In genomic region chr7:46589181-46589580, GRCm38 (mm10) we compare ENCODE assay signal across 28 mouse cellular contexts. TPM values are rescaled to one million over a fixed set of nuclear protein-coding genes. Genes with fewer than 3 reads are reported as not detected.
A peak's percentile ranks its signal among the peaks of the same experiment; 100 is the strongest.
DNase-seq lines count a peak whose midpoint lies in the region; ATAC-seq and TF ChIP-seq lines count a peak whose summit lies in the region.
"Had no signal": no experiment of that assay in that cellular context is flagged by ENCODE, and none has a peak within 500 bp of the region (broad histone marks: within the 10 kb centered on the region; RNA-seq: fewer than 3 reads in every experiment).

No protein-coding gene starts in this region.

- 87% methylated on average over 12 of the region's 12 CpGs for WGBS in midbrain, embryonic 11.5 days
- 88% methylated on average over 12 of the region's 12 CpGs for WGBS in midbrain, embryonic 13.5 days
- 70% methylated on average over 12 of the region's 12 CpGs for WGBS in spleen, adult 2 months
- 78% methylated on average over 12 of the region's 12 CpGs for WGBS in bone marrow, adult 2 months
- 86% methylated on average over 12 of the region's 12 CpGs for WGBS in embryonic facial prominence, embryonic 10.5 days

- no peak overlapping the region for H3K27ac ChIP-seq in midbrain, embryonic 11.5 days (ENCODE audit: low read depth, low read length)
- no peak overlapping the region for H3K27ac ChIP-seq in midbrain, embryonic 13.5 days
- H3K27ac ChIP-seq in spleen, adult 2 months (ENCODE audit: insufficient read depth, low read length): peak overlapping the region; percentile 54
- H3K27ac ChIP-seq in bone marrow, adult 2 months (ENCODE audit: control insufficient read depth, insufficient read depth, low read depth, low read length, poor library complexity): 0 out of 2 replicates have a peak overlapping the region, but pooled peaks have one; percentile 24
- H3K27ac ChIP-seq in embryonic facial prominence, embryonic 10.5 days (replicated peaks): no peak overlapping the region
- H3K27ac ChIP-seq: embryonic facial prominence, embryonic 13.5 days; embryonic facial prominence, embryonic 15.5 days; forebrain, embryonic 10.5 days; forebrain, embryonic 12.5 days had no signal

- peak; percentile 51 for DNase-seq in midbrain, embryonic 11.5 days (ENCODE audit: low spot score, missing footprints)
- peak in 1 of 2 experiments; percentile 12 for DNase-seq in spleen, adult 2 months (ENCODE audit: low read depth in 1 of 2, low spot score in 2 of 2)
- no peak for DNase-seq in spleen, adult 18-20 months
- peak; percentile 64 for DNase-seq in splenic B cell, adult 2 months (ENCODE audit: low read depth, low spot score)
- DNase-seq in c-Kit-positive CD71-positive TER-119-positive erythroid progenitor cells, embryonic 14.5 days (ENCODE audit: low spot score): no peak
- DNase-seq in embryonic facial prominence, embryonic 10.5 days (ENCODE audit: low spot score): no peak
- DNase-seq: adrenal gland, adult 8-10 months; adrenal gland, postnatal 14 days; adrenal gland, postnatal 36 days; cerebellum, adult 11-12 months; cerebellum, adult 2 months; cerebellum, adult 9-10 months; cerebellum, postnatal 10 days; cerebellum, postnatal 25 days had no signal

- no peak for TF ChIP-seq POLR2A in spleen, adult 2 months (IDR thresholded peaks at IDR 0.05; ENCODE audit: low read depth, low read length)
- TF ChIP-seq POLR2A in bone marrow, adult 2 months (IDR thresholded peaks at IDR 0.05; ENCODE audit: borderline replicate concordance, control insufficient read depth, low read depth, low read length): no peak

- H3K9ac ChIP-seq in midbrain, embryonic 11.5 days (ENCODE audit: low read length): no peak overlapping the region
- H3K9ac ChIP-seq in midbrain, embryonic 13.5 days (replicated peaks): no peak overlapping the region
- H3K9ac ChIP-seq: embryonic facial prominence, embryonic 13.5 days; embryonic facial prominence, embryonic 15.5 days; forebrain, embryonic 12.5 days had no signal

- H3K27me3 ChIP-seq in midbrain, embryonic 11.5 days (ENCODE audit: control insufficient read depth, insufficient read depth, low read length): no peaks in the 10 kb centered on the region
- H3K27me3 ChIP-seq in midbrain, embryonic 13.5 days: no peaks in the 10 kb centered on the region
- no peaks in the 10 kb centered on the region for H3K27me3 ChIP-seq in spleen, adult 2 months (ENCODE audit: control insufficient read depth, insufficient read depth, low read length)
- H3K27me3 ChIP-seq in splenic B cell, adult 2 months (ENCODE audit: control insufficient read depth, insufficient read depth, low read length, poor library complexity, severe bottlenecking): no peaks in the 10 kb centered on the region
- H3K27me3 ChIP-seq in embryonic facial prominence, embryonic 10.5 days (replicated peaks; ENCODE audit: low read depth, poor library complexity, severe bottlenecking): no peaks in the 10 kb centered on the region
- H3K27me3 ChIP-seq: CH12.LX; embryonic facial prominence, embryonic 13.5 days; embryonic facial prominence, embryonic 15.5 days; forebrain, embryonic 12.5 days; Patski had no signal

- no peak overlapping the region for H3K4me3 ChIP-seq in midbrain, embryonic 11.5 days (ENCODE audit: low read depth, low read length)
- H3K4me3 ChIP-seq in midbrain, embryonic 13.5 days (replicated peaks): no peak overlapping the region
- H3K4me3 ChIP-seq in spleen, adult 2 months (ENCODE audit: extremely low read depth, insufficient read depth, insufficient read length): no peak overlapping the region
- H3K4me3 ChIP-seq in bone marrow, adult 2 months (replicated peaks; ENCODE audit: control insufficient read depth, low read depth, low read length): no peak overlapping the region
- no peak overlapping the region for H3K4me3 ChIP-seq in embryonic facial prominence, embryonic 10.5 days
- H3K4me3 ChIP-seq: embryonic facial prominence, embryonic 13.5 days; embryonic facial prominence, embryonic 15.5 days; erythroblast, embryonic 14.5 days; forebrain, embryonic 10.5 days; forebrain, embryonic 12.5 days had no signal

- TF ChIP-seq CTCF in spleen, adult 2 months (IDR thresholded peaks at IDR 0.05; ENCODE audit: extremely low read depth, insufficient read depth, insufficient read length, insufficient replicate concordance): no peak
- no peak for TF ChIP-seq CTCF in bone marrow, adult 2 months (IDR thresholded peaks at IDR 0.05; ENCODE audit: control insufficient read depth, insufficient read depth, low read length)

- no peak for ATAC-seq in midbrain, embryonic 11.5 days (ENCODE audit: low FRiP score)
- no peak for ATAC-seq in midbrain, embryonic 13.5 days
- ATAC-seq: activated CD4-positive, CD25-positive, alpha-beta regulatory T cell, adult 4 months; CD4-positive, CD25-positive, alpha-beta regulatory T cell, adult 4 months; forebrain, embryonic 14.5 days; forebrain, embryonic 16.5 days; Patski had no signal

- peaks cover 2% of the 10 kb centered on the region; the same call in 1 of the 2 replicates for H3K4me1 ChIP-seq in midbrain, embryonic 11.5 days (ENCODE audit: control insufficient read depth, insufficient read depth, low read length)
- peaks cover 16% of the 10 kb centered on the region; the same call in 1 of the 2 replicates for H3K4me1 ChIP-seq in midbrain, embryonic 13.5 days (replicated peaks)
- peaks cover 16% of the 10 kb centered on the region; the same call in 1 of the 2 replicates for H3K4me1 ChIP-seq in spleen, adult 2 months (ENCODE audit: control insufficient read depth, insufficient read depth, insufficient read length)
- H3K4me1 ChIP-seq in bone marrow, adult 2 months (ENCODE audit: control insufficient read depth, insufficient read depth, low read length): peaks cover 1% of the 10 kb centered on the region; the same call in 1 of the 2 replicates
- peaks cover 9% of the 10 kb centered on the region for H3K4me1 ChIP-seq in embryonic facial prominence, embryonic 10.5 days
- H3K4me1 ChIP-seq: forebrain, embryonic 12.5 days had no signal

- no peak overlapping the region for H3K4me2 ChIP-seq in midbrain, embryonic 11.5 days
- H3K4me2 ChIP-seq in midbrain, embryonic 13.5 days (replicated peaks): no peak overlapping the region
- H3K4me2 ChIP-seq: embryonic facial prominence, embryonic 13.5 days; embryonic facial prominence, embryonic 15.5 days; forebrain, embryonic 12.5 days had no signal

- no peaks in the 10 kb centered on the region for H3K9me3 ChIP-seq in midbrain, embryonic 11.5 days (ENCODE audit: control insufficient read depth, low read length)
- H3K9me3 ChIP-seq in midbrain, embryonic 13.5 days: no peaks in the 10 kb centered on the region
- H3K9me3 ChIP-seq in embryonic facial prominence, embryonic 10.5 days: no peaks in the 10 kb centered on the region
- H3K9me3 ChIP-seq: embryonic facial prominence, embryonic 13.5 days; embryonic facial prominence, embryonic 15.5 days; forebrain, embryonic 10.5 days; forebrain, embryonic 12.5 days; G1E had no signal

- H3K36me3 ChIP-seq in midbrain, embryonic 11.5 days (ENCODE audit: control insufficient read depth, insufficient read depth, low read length): no peaks in the 10 kb centered on the region
- 0 out of 2 replicates have a peak, but pooled peaks cover 8% of the 10 kb centered on the region for H3K36me3 ChIP-seq in midbrain, embryonic 13.5 days
- H3K36me3 ChIP-seq in spleen, adult 2 months (ENCODE audit: control insufficient read depth, insufficient read depth, low read length): no peaks in the 10 kb centered on the region
- H3K36me3 ChIP-seq in splenic B cell, adult 2 months (ENCODE audit: control insufficient read depth, insufficient read depth, low read length, poor library complexity, severe bottlenecking): no peaks in the 10 kb centered on the region
- H3K36me3 ChIP-seq in embryonic facial prominence, embryonic 10.5 days (replicated peaks): 0 out of 2 replicates have a peak, but pooled peaks cover 3% of the 10 kb centered on the region
- H3K36me3 ChIP-seq: embryonic facial prominence, embryonic 15.5 days; forebrain, embryonic 10.5 days; forebrain, embryonic 12.5 days had no signal

RNA-seq across cellular contexts. Expression of gene Sergef, which starts 50.4 kb away (rescaled TPM):
- 14.3 and 15.7 TPM in 2 replicates for polyA plus RNA-seq in midbrain, embryonic 11.5 days (2014; fragmentation: Nextera tagmentation; extraction: Ambion mirVana)
- polyA plus RNA-seq in midbrain, embryonic 13.5 days (2015; fragmentation: Nextera tagmentation; extraction: Ambion mirVana): 28.9 and 30.0 TPM in 2 replicates
- 7.4 and 11.3 TPM in 2 replicates for polyA plus RNA-seq in spleen, adult 2 months (2012; rRNA removed)
- polyA plus RNA-seq in bone marrow, adult 2 months (2011; ENCODE audit: insufficient read depth, insufficient read length, low replicate concordance, missing spikeins): 2.7 and 6.5 TPM in 2 replicates
- 12.7 and 13.4 TPM in 2 replicates for polyA plus RNA-seq in embryonic facial prominence, embryonic 10.5 days (2016; fragmentation: Nextera tagmentation; extraction: Ambion mirVana)

Comparison
In these comparisons a context has a peak if more than half of its experiments do, and no peak if none do; other contexts are left out.
1. DNase-seq: peak in midbrain, embryonic 11.5 days (single experiment) and splenic B cell, adult 2 months (single experiment); none in spleen, adult 18-20 months (0 of 2), c-Kit-positive CD71-positive TER-119-positive erythroid progenitor cells, embryonic 14.5 days (single experiment) and embryonic facial prominence, embryonic 10.5 days (single experiment).
2. H3K27ac ChIP-seq: peak in spleen, adult 2 months (single experiment) and bone marrow, adult 2 months (single experiment); none in midbrain, embryonic 11.5 days (single experiment), midbrain, embryonic 13.5 days (single experiment) and embryonic facial prominence, embryonic 10.5 days (single experiment).